Mouse (Mus musculus) cortical plate, adult 2 months (tissue): ENCODE measurements around the gene Robo4.

ENCODE experiments used
- CTCF ChIP-seq: fragments of 200-500 bp; IDR thresholded peaks from 2 replicates; pipeline ENCODE4 v1.5.1; 2011; ENCODE audit warnings: mild to moderate bottlenecking, control low read depth, low read length; ENCODE audit not compliant: insufficient read depth; ENCODE audit errors: extremely low read depth
- POLR2A ChIP-seq: fragments of 200-500 bp; IDR thresholded peaks from 2 replicates; pipeline ENCODE4 v1.6.1; 2011; ENCODE audit warnings: mild to moderate bottlenecking, low read length, control low read depth; ENCODE audit not compliant: insufficient read depth; ENCODE audit errors: extremely low read depth

DNA sequence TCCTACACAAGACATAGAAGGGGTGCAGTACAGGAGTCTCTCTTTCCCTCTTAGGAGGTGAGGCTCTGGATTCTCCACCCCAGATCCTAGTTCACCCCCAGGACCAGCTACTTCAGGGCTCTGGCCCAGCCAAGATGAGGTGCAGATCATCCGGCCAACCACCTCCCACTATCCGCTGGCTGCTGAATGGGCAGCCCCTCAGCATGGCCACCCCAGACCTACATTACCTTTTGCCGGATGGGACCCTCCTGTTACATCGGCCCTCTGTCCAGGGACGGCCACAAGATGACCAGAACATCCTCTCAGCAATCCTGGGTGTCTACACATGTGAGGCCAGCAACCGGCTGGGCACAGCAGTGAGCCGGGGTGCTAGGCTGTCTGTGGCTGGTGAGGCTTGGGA lies 804 bp downstream of the Robo4 start:
- TF ChIP-seq CTCF (no peak), POLR2A (no peak)
